Mouse (Mus musculus) forebrain, postnatal 0 days (tissue): ENCODE measurements around the gene Fancg. TPM values are rescaled to one million over a fixed set of nuclear protein-coding genes. Genes with fewer than 3 reads are reported as not detected.
"Not testable (repeated sequence)": the region's sequence is repeated elsewhere in the genome, so short reads cannot be mapped to it uniquely, and the experiment has no call there.

Source experiments
- ATAC-seq: fragments of 200-750 bp; cut with Nextera tagmentation; 2 replicates; pipeline ENCODE4 v1.8.0; 2017; ENCODE audit warnings: mild to moderate bottlenecking, moderate library complexity
- DNase-seq: peaks from one replicate; pipeline ENCODE4 v3.0.0-alpha.2; 2015
- H3K27ac ChIP-seq: fragments of 300-500 bp; sonication (generic); 2 replicates; pipeline ENCODE4 v1.5.1; 2014; ENCODE audit warnings: low read depth, mild to moderate bottlenecking, antibody characterized with exemption, low read length, moderate library complexity, mixed read lengths
- H3K27me3 ChIP-seq: fragments of 300-500 bp; sonication (generic); 2 replicates; pipeline ENCODE4 v1.6.1; 2014; ENCODE audit warnings: mild to moderate bottlenecking, low read length, mixed read lengths; ENCODE audit not compliant: insufficient read depth
- H3K36me3 ChIP-seq: fragments of 300-500 bp; sonication (generic); 2 replicates; pipeline ENCODE4 v1.6.1; 2014; ENCODE audit warnings: mild to moderate bottlenecking, moderate library complexity; ENCODE audit not compliant: insufficient read depth
- H3K4me1 ChIP-seq: fragments of 300-500 bp; sonication (generic); 2 replicates; pipeline ENCODE4 v1.6.1; 2014; ENCODE audit warnings: antibody characterized with exemption; ENCODE audit not compliant: insufficient read depth
- H3K4me2 ChIP-seq: fragments of 300-500 bp; sonication (generic); 2 replicates; pipeline ENCODE4 v1.6.1; 2014; ENCODE audit warnings: low read depth, mild to moderate bottlenecking, moderate library complexity
- H3K4me3 ChIP-seq: fragments of 300-500 bp; sonication (generic); 2 replicates; pipeline ENCODE4 v1.5.1; 2014; ENCODE audit warnings: low read depth, low read length, mixed read lengths
- H3K9ac ChIP-seq: fragments of 300-500 bp; sonication (generic); 2 replicates; pipeline ENCODE4 v1.6.1; 2014; ENCODE audit warnings: mild to moderate bottlenecking
- H3K9me3 ChIP-seq: fragments of 300-500 bp; sonication (generic); 2 replicates; pipeline ENCODE4 v1.6.1; 2016; ENCODE audit warnings: low read length
- CTCF ChIP-seq: sonication (generic); IDR thresholded peaks from 2 replicates; pipeline ENCODE4 v1.5.1; 2016; ENCODE audit warnings: antibody characterized with exemption, control low read depth, low read depth
- WGBS: fragments of 180-500 bp; shearing (Covaris S2); extraction: QIAGEN DNeasy Blood & Tissue Kit; methylation state at CpG from one replicate; pipeline ENCODE4 v1.1.7; 2014; 5-methylcytosine and 5-hydroxymethylcytosine counted together
- polyA plus RNA-seq: library from polyadenylated mRNA; unstranded; fragments of >200 nt; fragmentation: Nextera tagmentation; extraction: Ambion mirVana; gene quantifications from 2 replicates; pipeline ENCODE4 v1.2.1, GENCODE M21; 2015
- total RNA-seq: library from RNA; depleted of rRNA; stranded (reverse); fragments of >200 nt; gene quantifications from 2 replicates; pipeline ENCODE4 v1.2.3, GENCODE M21; 2014

The Fancg gene
- total and polyA plus RNA-seq, 2 experiments from 2014 or later = 12.4 to 21.8 TPM

GRCm38 (mm10) chr4:42999451-43000140, 10.7 kb downstream of the Fancg start:
- H3K9me3 ChIP-seq = no peaks in the 10 kb centered on the region
- H3K4me2 ChIP-seq = peak overlapping the region; percentile 58
- TF ChIP-seq CTCF = no peak; the same call in 1 of the 2 replicates
- peaks cover 18% of the 10 kb centered on the region for H3K4me1 ChIP-seq
- peak; percentile 44 for ATAC-seq
- peaks cover 14% of the 10 kb centered on the region; the same call in 1 of the 2 replicates for H3K36me3 ChIP-seq
- peak; percentile 80 for DNase-seq
- no peaks in the 10 kb centered on the region for H3K27me3 ChIP-seq
- H3K27ac ChIP-seq = peak overlapping the region; percentile 98
- peak overlapping the region; percentile 97 for H3K9ac ChIP-seq
- peak overlapping the region; percentile 82 for H3K4me3 ChIP-seq
- 3% methylated on average over 45 of the region's 51 CpGs for WGBS

GRCm38 (mm10) chr4:42998022-42998421, 12.3 kb downstream of the Fancg start:
- Histone ChIP-seq H3K4me2 (peak overlapping the region; percentile 58), H3K9me3 (no peaks in the 10 kb centered on the region), H3K36me3 (peaks cover 25% of the 10 kb centered on the region), H3K4me3 (peak overlapping the region; percentile 82; the same call in 1 of the 2 replicates), H3K27me3 (no peaks in the 10 kb centered on the region), H3K27ac (no peak overlapping the region), H3K9ac (0 out of 2 replicates have a peak overlapping the region, but pooled peaks have one; percentile 31), H3K4me1 (peaks cover 18% of the 10 kb centered on the region)
- DNase-seq (no peak), ATAC-seq (no peak)
- 67% methylated on average over 2 of the region's 2 CpGs for WGBS
- no peak for TF ChIP-seq CTCF

GRCm38 (mm10) chr4:42988296-42988695, 22.0 kb downstream of the Fancg start:
- no peak overlapping the region for H3K27ac ChIP-seq
- H3K4me3 ChIP-seq = no peak overlapping the region
- no peaks in the 10 kb centered on the region for H3K27me3 ChIP-seq
- no peak for ATAC-seq
- H3K4me1 ChIP-seq = no peaks in the 10 kb centered on the region
- 86% methylated on average over 1 of the region's 1 CpGs for WGBS
- peak; percentile 22; the same call in 1 of the 2 replicates for TF ChIP-seq CTCF
- no peak overlapping the region for H3K9ac ChIP-seq
- H3K36me3 ChIP-seq = peaks cover 91% of the 10 kb centered on the region
- H3K4me2 ChIP-seq = no peak overlapping the region
- H3K9me3 ChIP-seq = no peaks in the 10 kb centered on the region
- DNase-seq = no peak

- not testable (repeated sequence) for H3K4me1 ChIP-seq, H3K27me3 ChIP-seq, H3K4me3 ChIP-seq, H3K9me3 ChIP-seq, H3K27ac ChIP-seq, ATAC-seq, DNase-seq, H3K4me2 ChIP-seq, H3K9ac ChIP-seq
- peaks cover 58% of the 10 kb centered on the region for H3K36me3 ChIP-seq
- WGBS = 94% methylated on average over 7 of the region's 8 CpGs
Measured at GRCm38 (mm10) chr4:42980467-42980866, 29.8 kb downstream of the Fancg start.

GRCm38 (mm10) chr4:42978062-42978461, 32.2 kb downstream of the Fancg start:
- no peak overlapping the region for H3K27ac ChIP-seq
- ATAC-seq (no peak), DNase-seq (no peak)
- no peak overlapping the region for H3K4me2 ChIP-seq
- no peaks in the 10 kb centered on the region for H3K27me3 ChIP-seq
- peaks cover 38% of the 10 kb centered on the region for H3K36me3 ChIP-seq
- H3K4me1 ChIP-seq = no peaks in the 10 kb centered on the region
- 94% methylated on average over 4 of the region's 4 CpGs for WGBS
- H3K9ac ChIP-seq = no peak overlapping the region
- no peak overlapping the region for H3K4me3 ChIP-seq
- TF ChIP-seq CTCF = peak; percentile 33
- H3K9me3 ChIP-seq = no peaks in the 10 kb centered on the region

GRCm38 (mm10) chr4:42973868-42974267, 36.4 kb downstream of the Fancg start:
- DNase-seq (no peak), ATAC-seq (no peak)
- Histone ChIP-seq H3K4me1 (no peaks in the 10 kb centered on the region), H3K4me2 (no peak overlapping the region), H3K27me3 (no peaks in the 10 kb centered on the region), H3K9me3 (no peaks in the 10 kb centered on the region), H3K36me3 (peaks cover 10% of the 10 kb centered on the region), H3K27ac (no peak overlapping the region), H3K4me3 (no peak overlapping the region), H3K9ac (no peak overlapping the region)
- no peak for TF ChIP-seq CTCF
- 84% methylated on average over 5 of the region's 5 CpGs for WGBS

- peaks cover 5% of the 10 kb centered on the region; the same call in 1 of the 2 replicates for H3K36me3 ChIP-seq
- no peaks in the 10 kb centered on the region for H3K4me1 ChIP-seq
- no peaks in the 10 kb centered on the region for H3K9me3 ChIP-seq
- no peak overlapping the region for H3K9ac ChIP-seq
- H3K4me3 ChIP-seq = no peak overlapping the region
- TF ChIP-seq CTCF = no peak
- H3K27me3 ChIP-seq = no peaks in the 10 kb centered on the region
- WGBS = 75% methylated on average over 4 of the region's 4 CpGs
- H3K27ac ChIP-seq = no peak overlapping the region
- no peak overlapping the region for H3K4me2 ChIP-seq
- DNase-seq = no peak
- ATAC-seq = no peak
Measured at GRCm38 (mm10) chr4:42972952-42973351, 37.4 kb downstream of the Fancg start.
